Mouse (Mus musculus) cerebellum, adult (tissue): ENCODE data around the gene Dapl1.

Experiments used
- ATAC-seq: cut with Nextera tagmentation; 2 replicates; pipeline ENCODE4 v1.9.2; 2017; ENCODE audit warnings: mild to moderate bottlenecking, moderate library complexity, mixed read lengths; ENCODE audit not compliant: insufficient number of reproducible peaks, low FRiP score, low TSS enrichment

Gene Dapl1

GRCm38 (mm10) chr2:59470326-59471031 lies 14.0 kb upstream of the Dapl1 start:
- ATAC-seq, result peak; percentile 53

DNA sequence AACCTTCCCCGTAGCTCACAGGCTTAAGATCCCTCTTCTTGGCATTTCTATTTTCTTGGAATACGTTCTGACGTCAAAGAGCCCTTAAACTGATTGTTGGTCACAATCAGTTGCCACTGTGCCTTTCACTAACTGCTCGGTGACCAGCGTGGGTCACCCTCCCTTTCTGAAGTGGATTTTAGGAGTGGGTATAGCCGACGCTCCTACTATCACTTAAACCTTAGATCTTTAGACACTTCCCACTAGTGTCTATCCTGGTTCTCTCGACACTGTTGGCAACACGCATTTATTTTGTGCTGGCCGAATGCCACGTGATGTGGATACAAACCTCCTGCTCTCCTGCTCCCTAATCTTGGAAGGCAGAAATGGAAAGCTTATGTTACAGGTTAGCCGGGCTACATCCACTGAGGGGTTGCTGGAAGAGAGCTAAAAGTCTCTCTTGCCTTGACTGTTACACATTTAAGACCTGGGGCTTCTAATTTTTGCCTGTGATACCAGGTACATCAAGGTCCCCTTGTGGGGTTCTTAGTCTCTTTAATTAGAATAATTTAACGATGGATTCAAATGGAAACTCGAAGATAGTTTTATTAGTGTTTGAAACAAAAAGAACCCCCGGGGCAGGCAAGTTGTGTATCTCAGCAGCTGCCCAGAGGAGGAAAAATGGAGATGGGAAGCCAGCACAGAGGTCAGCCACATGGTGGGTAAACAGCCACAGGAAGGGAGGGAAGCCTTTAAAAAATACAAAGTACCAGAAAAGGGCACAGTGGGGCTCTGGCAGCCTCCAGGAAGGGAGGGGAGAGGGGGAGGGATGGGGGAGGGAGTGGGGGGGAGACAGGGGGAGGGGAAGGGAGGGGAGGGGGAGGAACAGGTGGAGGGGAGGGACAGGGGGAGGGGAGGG lies 13.2 kb upstream of the Dapl1 start:
- peak; percentile 33 for ATAC-seq

GRCm38 (mm10) chr2:59474336-59474735 lies 10.1 kb upstream of the Dapl1 start:
- no peak for ATAC-seq

DNA sequence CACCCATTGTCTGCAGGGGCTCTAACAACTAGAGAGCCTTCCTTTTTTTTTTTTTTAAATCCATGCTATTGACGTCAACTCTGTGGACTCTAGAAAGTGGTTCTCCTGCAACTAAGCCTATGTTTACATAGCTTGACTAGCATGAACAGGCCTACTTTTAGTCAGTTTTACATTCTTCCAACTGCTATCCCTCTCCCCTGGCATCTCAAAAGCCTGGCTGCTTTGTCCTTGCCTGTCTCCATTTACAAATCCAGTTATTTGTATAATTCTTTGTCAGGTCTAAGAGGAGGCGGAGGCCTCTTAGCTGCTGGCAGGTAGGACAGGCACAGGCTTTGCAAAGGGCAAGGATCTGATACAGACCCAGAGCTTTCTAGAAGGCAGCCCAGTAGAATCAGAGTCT lies 627 bp downstream of the Dapl1 start:
- ATAC-seq, result no peak

DNA sequence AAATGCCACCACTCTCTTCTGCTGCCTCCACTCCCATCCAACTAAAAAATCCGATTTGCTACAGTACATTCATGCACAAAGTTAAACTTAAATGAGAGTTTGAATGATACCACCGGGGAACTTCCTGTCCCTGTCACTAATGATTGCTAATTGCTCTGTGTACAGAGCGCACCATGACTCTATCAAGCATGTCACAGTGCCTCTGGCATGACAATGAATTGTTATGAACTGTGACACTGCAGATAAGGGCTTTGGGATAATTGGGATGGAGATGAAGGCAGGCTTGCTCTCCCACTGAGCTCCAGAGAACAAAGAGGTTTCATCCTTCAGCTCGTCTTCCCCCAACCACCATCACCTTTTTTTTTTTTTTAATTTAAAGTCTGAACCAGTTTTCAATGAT lies 1.2 kb downstream of the Dapl1 start:
- no peak for ATAC-seq

- ATAC-seq, result no peak
Measured at GRCm38 (mm10) chr2:59486196-59486845, 1.9 kb downstream of the Dapl1 start.

GRCm38 (mm10) chr2:59488235-59488634 lies 3.8 kb downstream of the Dapl1 start:
- ATAC-seq, result no peak

DNA sequence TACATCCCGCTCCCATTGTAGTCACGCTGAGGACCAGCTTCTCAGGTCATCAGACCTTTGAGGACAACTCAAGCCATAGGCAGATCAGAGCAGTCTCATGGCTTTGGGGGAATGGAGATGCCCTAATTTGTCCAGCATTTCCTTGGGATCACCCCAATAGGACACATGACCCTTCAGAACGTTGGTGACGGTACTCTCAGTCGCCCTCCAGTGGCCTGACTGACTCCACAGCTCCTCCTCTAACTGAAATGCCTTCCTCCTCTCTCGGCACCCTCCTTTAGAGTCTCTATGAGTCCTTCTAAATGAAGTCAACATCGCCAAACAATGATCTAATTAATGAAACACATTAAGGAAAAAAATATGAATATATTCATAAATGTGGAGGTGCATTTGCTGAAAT lies 5.9 kb downstream of the Dapl1 start:
- ATAC-seq, result no peak

GRCm38 (mm10) chr2:59493445-59494085 lies 9.1 kb downstream of the Dapl1 start:
- ATAC-seq, result no peak

- ATAC-seq, result no peak
Measured at GRCm38 (mm10) chr2:59499146-59499545, 14.7 kb downstream of the Dapl1 start.

GRCm38 (mm10) chr2:59499717-59500116 lies 15.3 kb downstream of the Dapl1 start:
- no peak for ATAC-seq

- ATAC-seq, result no peak
Measured at GRCm38 (mm10) chr2:59509061-59509460, 24.6 kb downstream of the Dapl1 start.

DNA sequence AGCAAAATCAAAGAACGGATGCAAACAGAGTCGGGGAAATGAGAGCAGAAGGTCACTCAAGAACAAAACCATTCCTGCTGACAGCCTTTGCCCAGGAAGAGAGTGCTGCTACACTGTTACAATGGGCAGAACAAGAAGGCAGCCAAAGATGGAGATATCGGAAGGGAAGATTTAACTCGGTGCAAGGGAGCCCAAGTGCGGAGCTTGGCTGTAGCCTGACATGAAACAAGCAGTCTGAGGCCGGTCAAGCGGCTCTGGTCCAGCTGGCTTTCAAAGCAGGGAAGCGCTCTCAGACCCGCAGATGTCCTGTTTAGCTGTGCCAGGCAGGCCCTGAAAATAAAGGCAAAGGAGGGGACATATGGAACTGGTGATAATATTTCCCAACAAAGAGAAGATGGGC lies 26.0 kb downstream of the Dapl1 start:
- ATAC-seq, result peak; percentile 94

- ATAC-seq, result no peak
Measured at GRCm38 (mm10) chr2:59510882-59511281, 26.4 kb downstream of the Dapl1 start.

DNA sequence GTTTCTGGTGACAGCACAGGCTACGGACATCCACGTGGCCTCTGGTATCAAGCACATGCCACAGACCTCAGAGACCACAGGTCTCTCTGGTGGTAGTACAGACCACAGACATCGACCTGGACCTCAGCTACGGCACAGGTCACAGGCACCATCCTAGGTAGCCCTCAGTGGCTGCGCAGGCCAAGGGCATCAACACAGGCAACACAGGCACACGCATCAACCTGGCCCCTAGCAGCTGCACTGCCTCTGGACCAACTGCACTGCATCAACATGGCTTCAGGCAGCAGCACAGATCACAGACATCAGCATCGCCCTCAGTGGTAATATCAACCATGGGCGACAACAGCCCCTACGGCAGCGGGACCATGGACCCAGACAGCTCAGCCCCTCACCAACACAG lies 36.2 kb downstream of the Dapl1 start:
- ATAC-seq, result no peak

DNA sequence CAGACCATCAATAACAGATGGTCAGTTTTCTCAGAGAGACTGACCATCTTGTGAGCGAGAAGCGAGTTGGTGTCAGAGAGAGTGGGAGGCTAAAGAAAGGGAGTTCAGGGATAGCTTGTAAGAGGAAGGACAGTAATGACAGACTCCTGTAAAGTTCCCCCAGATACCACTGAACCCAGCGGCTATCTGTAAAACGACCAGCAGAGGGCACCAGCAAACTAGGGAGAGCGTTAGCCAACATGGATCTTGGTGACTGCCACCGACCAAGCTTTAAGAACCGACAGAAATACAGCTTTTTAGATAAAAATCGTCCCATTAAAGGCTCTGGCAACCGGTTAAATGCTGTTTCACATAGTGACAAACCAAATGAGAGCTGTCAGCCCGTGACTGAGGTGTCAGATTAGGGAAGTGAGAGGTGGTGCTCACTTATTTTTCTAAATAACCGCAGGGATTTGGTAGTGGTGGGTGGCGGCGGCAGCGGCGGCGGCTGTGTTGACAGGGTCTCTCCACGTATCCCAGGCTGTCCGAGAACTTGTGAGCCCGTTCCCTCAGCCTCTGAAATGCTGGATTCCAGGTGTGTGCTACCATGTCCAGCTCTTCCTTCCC lies 37.7 kb downstream of the Dapl1 start:
- peak; percentile 86 for ATAC-seq

GRCm38 (mm10) chr2:59523526-59523925 lies 39.1 kb downstream of the Dapl1 start:
- ATAC-seq, result no peak

DNA sequence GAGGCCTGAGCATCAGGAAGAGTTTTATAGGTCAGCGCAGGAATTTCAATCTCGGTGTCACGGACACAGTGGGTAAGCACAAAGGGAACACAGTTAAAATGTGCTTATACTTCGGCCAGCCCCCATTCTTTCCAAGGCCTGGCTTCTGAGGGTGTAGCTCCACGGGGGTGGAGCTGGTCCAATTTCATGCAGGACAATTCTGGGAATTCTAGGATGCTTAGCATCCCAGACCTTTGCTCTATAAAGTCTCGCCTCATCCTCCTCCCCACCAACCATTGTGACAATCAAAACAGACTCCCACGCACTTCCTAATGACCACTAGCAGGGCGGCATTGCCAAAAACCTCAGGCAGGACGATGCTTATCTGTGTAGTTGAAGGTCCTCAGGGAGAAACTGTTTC lies 42.4 kb downstream of the Dapl1 start:
- ATAC-seq, result no peak

- ATAC-seq, result no peak
Measured at GRCm38 (mm10) chr2:59529574-59530080, 45.2 kb downstream of the Dapl1 start.

- no peak for ATAC-seq
Measured at GRCm38 (mm10) chr2:59530811-59531210, 46.4 kb downstream of the Dapl1 start.
